Mouse (Mus musculus) heart, postnatal 14 days (tissue): ENCODE measurements around the gene Ntf5. TPM values are rescaled to one million over a fixed set of nuclear protein-coding genes. Genes with fewer than 3 reads are reported as not detected.
"Not testable (repeated sequence)": the region's sequence is repeated elsewhere in the genome, so short reads cannot be mapped to it uniquely, and the experiment has no call there.

Experiments
- DNase-seq, 2 experiments: peaks; one replicate each; pipeline ENCODE4 v3.0.0; 2021 to 2022
- intact Hi-C: fragments of 180-260 bp; cut with DNase I; formaldehyde crosslinking; loops from one replicate; pipeline ENCODE4 v1.15.1; 2025
- microRNA-seq, 2 experiments: library from miRNA; unstranded; fragments of <30 nt; microRNA quantifications; one replicate each; pipeline ENCODE4 v1.2.0; 2021 to 2022
- total RNA-seq, 2 experiments: library from RNA; stranded (reverse); gene quantifications; 2 replicates each; pipeline ENCODE4 v1.2.3; 2021

Gene Ntf5
- total RNA-seq, 2 experiments from 2014 or later = 0.14 TPM; not detected in 1

DNA sequence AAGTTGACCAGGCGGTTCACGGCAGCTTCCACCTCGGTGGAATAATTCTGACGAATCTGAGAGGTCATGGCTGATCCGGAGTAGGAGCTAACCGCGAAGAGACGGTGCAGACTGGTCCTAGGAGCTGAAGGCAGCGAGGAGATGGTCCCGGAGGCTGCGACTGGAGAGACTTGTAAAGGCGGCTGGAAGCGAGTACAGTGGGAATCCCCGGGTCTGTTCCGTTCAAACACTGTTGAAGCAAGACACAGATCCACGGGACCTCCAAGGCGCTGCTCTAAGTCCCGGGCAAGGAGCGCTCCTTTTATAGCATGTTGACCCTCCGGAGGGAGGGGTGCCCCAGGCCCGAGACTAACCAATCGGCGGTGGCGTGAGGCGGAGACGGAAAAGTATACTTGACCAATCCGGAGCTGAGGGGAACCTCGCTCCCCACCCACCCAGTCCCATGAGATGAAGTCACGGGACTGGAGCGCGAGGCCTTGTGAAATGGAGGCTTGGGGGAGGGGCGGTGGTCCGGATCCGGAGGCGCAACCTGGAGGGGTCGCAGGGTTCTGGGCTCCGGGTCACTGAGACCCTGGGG lies 46.2 kb downstream of the Ntf5 start, which contains the start of gene Ftl1:
Gene Ftl1, minus strand, starts transcription at position 321 of the 577 bp plus-strand sequence.
- intact Hi-C loops = loop anchor here (5.0 kb wide), 1 partner anchor 243 kb away; no protein-coding TSS in a partner anchor
- peak; percentile 93 to 94 for DNase-seq

DNA sequence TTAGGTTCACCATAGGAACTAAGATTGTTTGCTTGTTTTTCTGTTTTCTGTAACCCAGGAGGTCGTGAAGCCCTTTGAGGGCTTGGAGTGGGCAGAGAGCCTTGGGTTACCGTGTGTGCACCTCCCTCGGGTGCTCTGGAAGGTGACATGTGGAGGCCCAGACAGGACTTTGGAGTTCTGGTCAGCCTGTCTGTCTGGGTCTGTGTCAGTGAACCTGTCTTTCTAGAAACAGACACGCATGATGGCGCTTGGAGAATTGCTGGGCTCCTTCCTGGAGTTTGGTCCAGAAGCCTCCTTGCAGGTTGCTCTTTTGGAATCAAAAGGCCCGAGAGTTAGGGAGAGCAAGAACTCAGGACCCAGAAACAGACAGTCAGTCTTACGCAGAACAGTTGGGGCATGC lies 46.9 kb downstream of the Ntf5 start:
- intact Hi-C loops = loop anchor here (5.0 kb wide), 1 partner anchor 242 kb away; no protein-coding TSS in a partner anchor
- DNase-seq = peak in 1 of 2 experiments; percentile 24

DNA sequence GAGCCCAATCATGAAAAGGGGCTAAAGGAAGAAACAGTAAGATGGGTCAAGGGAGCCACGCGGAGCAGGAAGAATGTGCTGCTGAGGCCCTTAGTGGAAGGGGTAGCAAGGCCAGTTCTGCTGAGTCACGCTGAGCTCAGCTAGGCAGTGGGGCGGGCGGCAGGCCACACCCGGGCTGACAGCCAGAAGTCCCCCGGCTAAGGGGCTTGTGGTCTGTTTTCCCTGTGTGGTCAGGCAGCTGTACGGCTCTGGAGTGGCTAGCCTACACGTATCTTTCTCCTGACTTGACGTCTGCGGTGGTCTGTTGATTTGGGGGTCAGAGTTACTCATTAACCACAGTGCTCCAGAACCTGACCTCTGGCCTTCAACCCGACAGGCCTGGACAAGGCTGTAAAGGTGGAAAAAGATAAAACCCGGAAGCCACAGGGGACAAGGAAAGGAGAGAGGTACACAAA lies 47.4 kb downstream of the Ntf5 start:
- intact Hi-C loops = loop anchor here (5.0 kb wide), 1 partner anchor 241 kb away; no protein-coding TSS in a partner anchor
- peak; percentile 67 for DNase-seq

DNA sequence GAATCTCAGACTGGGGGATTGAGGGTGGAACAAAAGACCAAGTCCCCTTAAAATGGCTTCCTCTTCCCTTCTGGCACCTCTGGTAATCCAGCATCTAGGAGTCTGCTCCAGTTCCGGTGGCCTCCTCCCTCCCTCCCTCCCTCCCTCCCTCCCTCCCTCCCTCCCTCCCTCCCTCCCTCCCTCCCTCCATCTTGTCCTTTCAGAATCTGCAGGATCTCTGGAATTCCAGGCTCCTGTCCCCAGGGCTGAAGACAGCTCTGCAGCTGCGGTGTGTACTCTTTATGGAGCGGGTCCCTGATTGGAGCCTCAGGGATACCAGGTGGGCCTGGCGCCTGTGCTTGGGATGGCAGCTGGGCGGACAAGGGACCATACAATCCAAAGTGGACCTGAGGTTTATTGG lies 47.8 kb downstream of the Ntf5 start:
- no peak for DNase-seq
- intact Hi-C loops = loop anchor here (5.0 kb wide), 1 partner anchor 241 kb away; no protein-coding TSS in a partner anchor

DNA sequence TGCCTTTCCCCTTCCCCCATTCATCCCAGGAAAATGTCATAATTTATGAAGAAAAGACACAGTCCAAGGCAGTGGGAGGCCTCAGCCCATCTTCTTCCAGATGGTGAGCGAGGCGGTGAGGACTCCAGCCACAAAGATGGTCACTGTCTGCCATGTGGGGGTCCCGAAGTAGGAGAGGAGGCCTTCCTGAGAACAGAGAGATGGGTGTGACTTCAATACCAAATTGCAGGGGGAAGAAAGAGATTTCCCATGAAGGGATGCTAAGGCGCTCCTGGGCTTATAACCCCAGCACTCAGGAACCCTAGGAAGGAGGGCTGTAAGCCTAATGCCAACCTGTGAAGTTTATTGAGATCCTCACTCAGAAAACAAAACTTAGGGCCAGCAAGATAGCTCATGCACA lies 48.3 kb downstream of the Ntf5 start:
- intact Hi-C loops = loop anchor here (5.0 kb wide), 1 partner anchor 241 kb away; no protein-coding TSS in a partner anchor
- no peak for DNase-seq

DNA sequence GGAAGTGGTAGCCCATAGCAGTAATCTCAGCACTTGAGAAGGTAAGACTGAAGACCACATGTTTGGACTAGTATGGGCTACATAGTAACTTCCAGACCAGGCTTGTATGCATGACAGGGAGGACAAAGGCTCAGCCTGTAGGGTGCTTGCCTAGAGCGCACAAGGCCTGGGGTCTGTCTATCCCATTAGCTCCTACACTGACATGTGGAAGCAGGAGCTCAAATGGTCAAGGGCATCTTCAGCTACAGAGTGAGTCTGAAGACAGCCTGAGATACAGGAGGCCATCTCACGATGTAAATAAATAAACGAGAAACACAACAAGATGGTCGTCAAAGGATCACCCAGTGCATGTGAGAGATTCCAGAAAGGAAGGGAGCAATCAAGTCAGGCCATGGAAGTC lies 48.8 kb downstream of the Ntf5 start:
- DNase-seq = no peak
- intact Hi-C loops = loop anchor here (5.0 kb wide), 1 partner anchor 240 kb away; no protein-coding TSS in a partner anchor

DNA sequence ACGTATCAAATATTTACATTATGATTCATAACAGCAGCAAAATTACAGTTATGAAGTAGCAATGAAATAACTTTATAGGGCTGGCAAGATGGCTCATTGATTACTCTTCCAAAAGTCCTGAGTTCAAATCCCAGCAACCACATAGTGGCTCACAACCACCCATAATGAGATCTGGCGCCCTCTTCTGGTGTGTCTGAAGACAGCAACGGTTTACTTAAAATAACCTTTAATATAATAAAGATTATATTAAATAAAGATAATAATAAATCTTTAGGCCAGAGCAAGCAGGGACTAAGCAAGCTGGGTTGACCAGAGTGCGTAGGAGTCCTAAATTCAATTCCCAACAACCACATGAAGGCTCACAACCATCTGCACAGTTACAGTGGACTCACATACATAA lies 49.4 kb downstream of the Ntf5 start:
- DNase-seq = not testable (repeated sequence)
- intact Hi-C loops = loop anchor here (5.0 kb wide), 1 partner anchor 239 kb away; no protein-coding TSS in a partner anchor

DNA sequence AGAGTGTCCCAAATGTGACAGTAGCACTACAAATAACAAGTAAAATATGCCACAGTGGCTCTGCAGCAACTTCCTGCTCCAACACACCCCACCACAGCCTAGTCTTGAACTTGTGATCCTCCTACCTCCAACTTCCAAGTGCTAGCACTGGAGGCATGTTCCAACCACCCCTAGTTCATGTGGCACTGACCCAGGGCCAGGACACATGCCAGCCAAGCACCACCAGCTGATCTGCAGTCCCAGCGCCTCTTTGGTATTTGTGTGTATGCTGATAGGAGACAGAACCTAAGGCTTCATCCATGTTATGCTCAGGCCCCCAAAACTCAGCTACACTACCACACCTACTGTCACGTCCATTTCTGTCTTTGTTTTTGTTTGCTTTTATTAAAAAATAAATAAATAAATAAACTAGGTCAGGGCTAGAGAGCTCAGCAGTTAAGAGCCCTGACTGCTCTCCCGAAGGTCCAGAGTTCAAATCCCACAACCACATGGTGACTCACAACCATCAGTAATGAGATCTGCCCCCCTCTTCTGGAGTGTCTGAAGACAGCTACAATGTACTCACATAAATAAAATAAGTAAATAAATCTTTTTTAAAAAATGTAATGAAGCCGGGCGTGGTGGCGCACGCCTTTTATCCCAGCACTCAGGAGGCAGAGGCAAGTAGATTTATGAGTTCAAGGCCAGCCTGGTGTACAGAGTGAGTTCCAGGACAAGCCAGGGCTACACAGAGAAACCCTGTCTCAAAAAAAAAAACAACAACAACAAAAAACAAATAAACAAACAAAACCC lies 50.7 kb downstream of the Ntf5 start:
- intact Hi-C loops = loop anchor here (5.0 kb wide), 1 partner anchor 238 kb away; no protein-coding TSS in a partner anchor
- no peak for DNase-seq

DNA sequence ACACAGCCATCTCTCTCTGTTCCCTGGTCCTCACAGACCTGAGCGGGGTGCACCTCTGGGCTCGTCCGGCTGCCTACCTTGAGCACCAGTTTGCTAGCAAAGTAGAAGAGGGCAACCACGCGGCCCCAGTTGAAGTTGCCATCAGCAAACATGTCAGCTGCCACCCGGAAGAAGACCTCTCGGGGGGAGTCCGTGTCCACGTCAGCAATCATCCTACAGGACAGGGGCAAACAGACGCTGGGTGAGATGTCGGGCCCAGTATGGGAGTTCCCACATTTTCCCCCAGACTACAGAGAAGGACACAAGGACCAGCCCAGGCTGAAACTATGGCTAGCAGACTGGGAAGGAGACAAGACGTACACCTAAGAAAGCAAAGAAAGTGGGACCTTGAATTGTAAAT lies 51.6 kb downstream of the Ntf5 start:
- intact Hi-C loops = no loop called here
- no peak for DNase-seq

DNA sequence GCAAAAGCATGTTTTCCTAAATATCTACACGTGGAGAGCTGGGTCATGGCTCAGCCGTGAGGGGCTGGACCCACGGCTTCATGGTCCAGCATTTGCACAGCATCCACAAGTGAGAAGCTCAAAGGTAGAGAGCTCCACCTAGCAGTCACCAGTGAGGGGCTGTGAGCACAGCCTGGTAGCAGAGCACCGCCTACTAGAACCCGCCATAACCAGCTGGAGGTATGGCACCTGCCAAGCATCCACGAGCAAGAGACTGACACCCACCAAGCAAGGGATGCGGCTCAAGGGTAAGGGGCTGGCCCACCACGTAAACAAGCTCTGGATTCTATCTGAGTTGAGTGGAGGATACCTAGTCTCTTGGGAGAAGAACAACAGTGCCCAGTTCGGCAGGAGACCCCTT lies 52.1 kb downstream of the Ntf5 start:
- intact Hi-C loops = no loop called here
- DNase-seq = no peak

DNA sequence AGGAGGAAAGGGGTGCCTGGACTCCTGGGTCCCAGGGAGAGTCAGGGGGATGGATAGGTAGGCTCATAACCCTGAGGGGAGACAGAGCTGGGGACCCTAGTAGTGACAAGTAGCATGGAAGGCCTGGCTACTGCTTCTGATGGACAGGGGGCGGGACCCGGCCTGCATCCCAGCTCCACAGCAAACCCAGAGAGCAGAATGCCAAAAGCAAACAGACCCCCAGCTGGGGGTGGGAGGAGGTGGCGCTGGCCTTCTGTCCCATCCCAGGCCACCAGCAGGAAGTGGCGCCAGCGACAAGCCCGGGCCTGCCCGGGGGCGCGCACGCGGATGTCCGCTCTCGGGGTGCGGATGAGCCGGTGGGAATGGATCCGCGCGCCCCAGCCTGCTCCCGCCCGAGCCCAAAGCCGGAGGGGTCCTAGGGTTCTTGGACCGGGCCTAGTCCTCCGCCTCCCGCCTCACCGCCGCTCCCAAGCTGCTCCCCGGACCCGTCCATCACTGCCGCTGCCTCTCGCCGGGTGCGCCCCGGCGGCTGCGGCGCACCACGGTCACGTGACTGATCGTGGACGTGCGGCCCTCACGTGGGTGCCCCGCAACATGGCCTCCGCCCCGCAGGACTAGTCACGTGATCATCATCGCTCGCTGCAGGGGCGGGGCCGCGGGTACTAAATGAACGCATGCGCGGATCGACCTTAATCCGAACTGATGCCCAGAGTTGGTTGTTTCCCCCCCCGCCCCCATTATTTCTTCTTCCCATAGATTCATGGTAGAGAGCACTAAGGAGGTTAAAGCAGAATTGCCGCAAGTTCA lies 53.0 kb downstream of the Ntf5 start, which contains the start of gene Bax:
Gene Bax, minus strand, starts transcription at position 616 of the 807 bp plus-strand sequence.
- DNase-seq = peak; percentile 94 to 97
- intact Hi-C loops = no loop called here

Small RNAs within 50 kb of the gene (microRNA-seq; reads per million reads assigned to microRNA genes)
- 0 reads per million in 2 experiments for gene Gm22133

Other genes with a start within 250 kb of the Ntf5 start
- 10 to 100 TPM in 1 of 2 experiments, 1 to 10 TPM in 1; 8.1 to 11.5 TPM for gene Slc17a7, start 249.7 kb upstream of the Ntf5 start, total RNA-seq
- gene Gfy, start 234.1 kb upstream of the Ntf5 start, total RNA-seq = not detected
- not detected for gene Pth2, start 232.7 kb upstream of the Ntf5 start, total RNA-seq
- gene Ccdc155, start 208.8 kb upstream of the Ntf5 start, total RNA-seq = not detected
- not detected for gene Dkkl1, start 201.5 kb upstream of the Ntf5 start, total RNA-seq
- gene Tead2, start 197.9 kb upstream of the Ntf5 start, total RNA-seq = 10 to 100 TPM; 10.1 to 14.4 TPM
- gene Cd37, start 174.6 kb upstream of the Ntf5 start, total RNA-seq = 1 to 10 TPM; 3.8 to 5.5 TPM
- gene Slc6a16, start 172.6 kb upstream of the Ntf5 start, total RNA-seq = not detected
- gene Slc6a21, start 136.2 kb upstream of the Ntf5 start, total RNA-seq = not detected
- 10 to 100 TPM; 20.8 to 22.3 TPM for gene Trpm4, start 79.9 kb upstream of the Ntf5 start, total RNA-seq
- 100 to 1,000 TPM; 516 to 539 TPM for gene Hrc, start 78.4 kb upstream of the Ntf5 start, total RNA-seq
- under 1 TPM; 0.22 to 0.29 TPM for gene Ppfia3, start 46.7 kb upstream of the Ntf5 start, total RNA-seq
- gene Lin7b, start 43.1 kb upstream of the Ntf5 start, total RNA-seq = under 1 TPM; 0.90 to 0.96 TPM
- 100 to 1,000 TPM; 126 to 138 TPM for gene Snrnp70, start 18.0 kb upstream of the Ntf5 start, total RNA-seq
- gene Kcna7, start 8.0 kb upstream of the Ntf5 start, total RNA-seq = 1 to 10 TPM; 1.5 to 1.7 TPM
- not detected for gene Lhb, start 7.1 kb downstream of the Ntf5 start, total RNA-seq
- gene Gys1, start 21.1 kb downstream of the Ntf5 start, total RNA-seq = 10 to 100 TPM; 86.1 to 90.2 TPM
- 10 to 100 TPM; 25.3 to 26.3 TPM for gene Ruvbl2, start 24.4 kb downstream of the Ntf5 start, total RNA-seq
- gene Ftl1, start 46.2 kb downstream of the Ntf5 start, total RNA-seq = 100 to 1,000 TPM; 231 to 265 TPM
- gene Bax, start 53.2 kb downstream of the Ntf5 start, total RNA-seq = 10 to 100 TPM; 25.6 to 31.1 TPM
- gene Tulp2, start 68.2 kb downstream of the Ntf5 start, total RNA-seq = not detected
- gene Gm45808, start 73.1 kb downstream of the Ntf5 start, total RNA-seq = 1 to 10 TPM; 2.8 to 4.6 TPM
- 1 to 10 TPM; 4.5 to 6.0 TPM for gene Dhdh, start 75.1 kb downstream of the Ntf5 start, total RNA-seq
- 100 to 1,000 TPM; 116 to 137 TPM for gene Nucb1, start 96.7 kb downstream of the Ntf5 start, total RNA-seq
- 10 to 100 TPM; 21.7 to 32.8 TPM for gene Ppp1r15a, start 112.6 kb downstream of the Ntf5 start, total RNA-seq
- gene Plekha4, start 112.6 kb downstream of the Ntf5 start, total RNA-seq = 1 to 10 TPM; 1.9 to 2.1 TPM
- gene Hsd17b14, start 141.2 kb downstream of the Ntf5 start, total RNA-seq = under 1 TPM; 0.19 to 0.39 TPM
- 10 to 100 TPM; 85.5 to 94.6 TPM for gene Bcat2, start 156.5 kb downstream of the Ntf5 start, total RNA-seq
- not detected for gene Fgf21, start 201.8 kb downstream of the Ntf5 start, total RNA-seq
- gene Fut1, start 203.6 kb downstream of the Ntf5 start, total RNA-seq = under 1 TPM in 1 of 2 experiments, not detected in 1; 0.12 TPM
- under 1 TPM; 0.54 to 0.67 TPM for gene Izumo1, start 208.1 kb downstream of the Ntf5 start, total RNA-seq
- 10 to 100 TPM; 42.6 to 42.8 TPM for gene Rasip1, start 213.8 kb downstream of the Ntf5 start, total RNA-seq
- 1 to 10 TPM; 6.4 to 6.9 TPM for gene Mamstr, start 226.3 kb downstream of the Ntf5 start, total RNA-seq